Mouse (Mus musculus) B cell, adult 2 months (primary cell): Measurements from ENCODE around the gene Vmn1r168.
"Not testable (repeated sequence)": the region's sequence is repeated elsewhere in the genome, so short reads cannot be mapped to it uniquely, and the experiment has no call there.

Source experiments
- DNase-seq, 2 experiments: peaks; one replicate each; pipeline ENCODE4 v3.0.0; 2022

Vmn1r168 gene

DNA sequence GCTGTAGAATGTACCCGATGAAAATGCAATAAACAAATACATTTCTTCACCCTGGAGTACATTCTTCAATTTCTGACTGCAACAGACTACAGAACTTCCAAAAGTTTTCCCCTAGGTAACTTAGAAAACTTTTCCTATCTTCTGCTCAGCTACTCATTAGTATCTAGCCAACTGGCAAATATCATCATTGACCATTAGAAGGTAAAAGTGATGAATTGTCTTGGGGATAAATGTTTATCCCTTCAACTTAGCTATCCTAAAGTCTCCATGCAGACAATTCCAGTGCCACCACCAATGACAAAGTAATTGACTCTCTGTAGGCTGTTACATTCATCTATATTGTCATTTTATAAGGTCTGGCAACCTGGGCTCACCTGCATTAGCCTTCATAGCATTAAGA is at the start of gene Vmn1r168:
Gene Vmn1r168 (plus strand): TSS at position 301 of the 400 bp plus-strand sequence.
- not testable (repeated sequence) for DNase-seq

GRCm38 (mm10) chr7:23507106-23507505 is 32.4 kb upstream of the Vmn1r168 start, which contains the start of gene Vmn1r167:
Gene Vmn1r167 (minus strand): TSS chr7:23507206.
- DNase-seq = not testable (repeated sequence)

DNA sequence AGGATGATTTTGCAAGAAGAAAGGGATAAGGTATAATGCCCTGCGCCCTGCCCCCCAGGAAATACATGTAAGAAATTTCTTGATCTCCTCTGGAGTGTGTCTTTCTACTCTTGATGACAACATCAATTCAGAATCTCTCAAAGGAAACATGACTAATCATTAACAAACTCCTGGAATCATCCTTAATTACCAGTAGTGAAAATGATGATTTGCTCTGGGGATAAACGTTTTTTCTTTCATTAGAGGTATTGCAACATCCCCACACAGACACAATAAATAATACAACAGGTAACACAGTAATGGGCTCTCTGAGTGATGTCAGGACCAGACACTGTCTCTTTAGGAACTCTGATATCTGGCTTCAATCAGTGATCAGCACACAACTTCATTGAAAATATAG is 35.7 kb downstream of the Vmn1r168 start, which contains the start of gene Vmn1r169:
Gene Vmn1r169 (plus strand): TSS at position 301 of the 400 bp plus-strand sequence.
- not testable (repeated sequence) for DNase-seq
